Mouse (Mus musculus) embryonic facial prominence, embryonic 13.5 days (tissue): Measurements from ENCODE around the gene Tango6. TPM values are rescaled to one million over a fixed set of nuclear protein-coding genes. Genes with fewer than 3 reads are reported as not detected.
"Not testable (repeated sequence)": the region's sequence is repeated elsewhere in the genome, so short reads cannot be mapped to it uniquely, and the experiment has no call there.

Experiments
- ATAC-seq: fragments of 200-750 bp; cut with Nextera tagmentation; 2 replicates; pipeline ENCODE4 v1.8.0; 2017; ENCODE audit warnings: low read depth; ENCODE audit not compliant: insufficient number of reproducible peaks, insufficient read depth, low FRiP score, low TSS enrichment
- H3K27ac ChIP-seq: fragments of 300-500 bp; sonication (generic); 2 replicates; pipeline ENCODE4 v1.5.1; 2015; ENCODE audit warnings: moderate library complexity, mild to moderate bottlenecking, inconsistent platforms
- H3K27me3 ChIP-seq: fragments of 300-500 bp; sonication (generic); 2 replicates; pipeline ENCODE4 v1.6.1; 2015; ENCODE audit warnings: mild to moderate bottlenecking, inconsistent platforms
- H3K36me3 ChIP-seq: fragments of 300-500 bp; sonication (generic); 2 replicates; pipeline ENCODE4 v1.6.1; 2015; ENCODE audit warnings: mild to moderate bottlenecking, inconsistent platforms
- H3K4me1 ChIP-seq: fragments of 300-500 bp; sonication (generic); 2 replicates; pipeline ENCODE4 v1.6.1; 2015; ENCODE audit warnings: inconsistent platforms
- H3K4me2 ChIP-seq: fragments of 300-500 bp; sonication (generic); 2 replicates; pipeline ENCODE4 v1.6.1; 2015; ENCODE audit warnings: moderate library complexity, mild to moderate bottlenecking, inconsistent platforms
- H3K4me3 ChIP-seq: fragments of 300-500 bp; sonication (generic); 2 replicates; pipeline ENCODE4 v1.5.1; 2015; ENCODE audit warnings: mild to moderate bottlenecking, inconsistent platforms
- H3K9ac ChIP-seq: fragments of 300-500 bp; sonication (generic); 2 replicates; pipeline ENCODE4 v1.6.1; 2015; ENCODE audit warnings: mild to moderate bottlenecking, inconsistent platforms
- H3K9me3 ChIP-seq: fragments of 300-500 bp; sonication (generic); 2 replicates; pipeline ENCODE4 v1.6.1; 2016; ENCODE audit warnings: inconsistent platforms
- WGBS: fragments of 180-500 bp; shearing (Covaris S2); methylation state at CpG from one replicate; pipeline ENCODE4 v1.1.7; 2015; ENCODE audit warnings: mixed read lengths; 5-methylcytosine and 5-hydroxymethylcytosine counted together
- polyA plus RNA-seq: library from polyadenylated mRNA; unstranded; fragments of >200 nt; fragmentation: Nextera tagmentation; extraction: Ambion mirVana; gene quantifications from 2 replicates; pipeline ENCODE4 v1.2.1, GENCODE M21; 2015

Tango6 gene
- polyA plus RNA-seq, 1 experiment from 2014 or later, result 11.5 TPM

DNA sequence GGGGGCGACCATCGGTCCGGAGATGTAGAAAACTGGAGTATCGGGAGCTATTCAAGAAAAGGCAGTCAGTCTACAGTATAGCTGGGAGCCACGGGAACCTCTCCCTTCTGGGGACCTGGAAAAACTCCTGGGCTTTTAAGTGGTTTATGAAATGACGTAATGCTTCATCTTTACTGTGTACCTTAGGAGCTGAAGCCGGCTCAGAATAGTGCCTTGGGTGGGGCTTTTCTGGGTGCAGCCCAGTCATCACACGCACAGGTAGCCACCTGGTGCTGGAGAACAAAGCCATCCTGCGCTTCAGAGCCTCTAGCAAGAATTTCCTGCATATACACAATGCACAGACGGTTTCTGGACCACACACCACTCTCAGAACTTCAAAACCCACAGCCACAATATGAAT is 180.0 kb downstream of the Tango6 start:
- Histone ChIP-seq H3K27ac (no peak overlapping the region), H3K9ac (no peak overlapping the region), H3K36me3 (no peaks in the 10 kb centered on the region), H3K9me3 (no peaks in the 10 kb centered on the region), H3K4me3 (no peak overlapping the region), H3K4me2 (no peak overlapping the region), H3K27me3 (no peaks in the 10 kb centered on the region), H3K4me1 (no peaks in the 10 kb centered on the region; the same call in 1 of the 2 replicates)
- ATAC-seq, result no peak
- WGBS, result 83% methylated on average over 10 of the region's 10 CpGs

GRCm38 (mm10) chr8:106865354-106865753 is 182.5 kb downstream of the Tango6 start:
- Histone ChIP-seq H3K9ac (no peak overlapping the region), H3K4me2 (no peak overlapping the region), H3K27me3 (peaks cover 22% of the 10 kb centered on the region), H3K36me3 (no peaks in the 10 kb centered on the region), H3K4me3 (no peak overlapping the region), H3K27ac (no peak overlapping the region), H3K4me1 (peaks cover 9% of the 10 kb centered on the region), H3K9me3 (no peaks in the 10 kb centered on the region)
- WGBS, result 77% methylated on average over 9 of the region's 9 CpGs
- no peak for ATAC-seq

GRCm38 (mm10) chr8:106870051-106870450 is 187.2 kb downstream of the Tango6 start, which contains the start of gene Has3:
Gene Has3, plus strand, starts transcription at chr8:106870242.
- H3K9me3 ChIP-seq, result no peaks in the 10 kb centered on the region
- 2% methylated on average over 18 of the region's 18 CpGs for WGBS
- peaks cover 33% of the 10 kb centered on the region for H3K4me1 ChIP-seq
- H3K4me2 ChIP-seq, result peak within 1 kb of the TSS; percentile 99
- peaks cover 13% of the 10 kb centered on the region for H3K36me3 ChIP-seq
- no peak for ATAC-seq
- peak within 1 kb of the TSS; percentile 64 for H3K4me3 ChIP-seq
- no peak within 1 kb of the TSS for H3K27ac ChIP-seq
- peaks cover 66% of the 10 kb centered on the region for H3K27me3 ChIP-seq
- peak within 1 kb of the TSS; percentile 74 for H3K9ac ChIP-seq

DNA sequence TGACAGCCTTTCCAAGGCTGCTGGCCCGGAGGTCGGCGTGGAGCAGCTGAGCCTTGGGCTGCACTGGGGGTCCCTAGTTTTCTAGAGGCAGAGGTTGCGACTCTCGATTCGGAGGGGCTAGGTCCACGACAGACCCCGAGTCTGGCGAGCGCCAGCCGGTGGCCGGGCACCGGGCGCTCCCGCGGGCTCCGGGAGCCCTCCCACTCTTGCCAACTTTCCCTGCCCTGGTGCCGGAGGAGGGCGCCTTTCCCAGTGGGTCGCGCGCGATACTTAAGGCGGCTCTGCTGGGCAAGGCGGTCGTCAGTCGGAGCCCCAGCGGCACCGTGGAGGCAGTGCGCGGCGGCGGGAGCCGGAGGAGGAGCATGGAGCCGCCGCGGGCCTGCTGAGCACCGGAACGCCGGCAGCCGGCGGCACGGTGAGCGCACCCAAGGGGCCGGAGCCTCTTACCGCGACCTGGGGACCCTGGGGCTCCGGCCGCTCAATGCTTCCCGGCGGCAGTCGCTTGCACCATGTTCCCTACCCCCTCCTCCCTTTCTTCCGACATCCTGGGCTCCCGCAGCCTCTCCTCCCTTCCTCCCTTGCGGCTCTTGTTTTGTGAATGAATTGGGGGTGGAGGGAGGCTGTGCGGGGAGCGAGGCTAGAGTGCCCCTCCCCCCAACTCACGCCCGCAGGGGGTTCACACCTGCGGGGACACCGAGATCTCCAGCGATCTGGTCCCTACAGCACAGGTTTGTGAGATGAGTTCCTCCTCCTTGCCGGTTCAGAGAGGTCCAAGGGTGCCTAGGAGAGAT is 187.9 kb downstream of the Tango6 start:
- Histone ChIP-seq H3K9ac (peak overlapping the region; percentile 74), H3K4me3 (peak overlapping the region; percentile 64), H3K4me1 (peaks cover 33% of the 10 kb centered on the region), H3K9me3 (no peaks in the 10 kb centered on the region), H3K4me2 (peak overlapping the region; percentile 99), H3K27ac (no peak overlapping the region), H3K27me3 (peaks cover 66% of the 10 kb centered on the region), H3K36me3 (peaks cover 16% of the 10 kb centered on the region)
- 0 out of 2 replicates have a peak, but pooled peaks have one; percentile 7 for ATAC-seq
- WGBS, result under 1% methylated on average over 62 of the region's 63 CpGs

DNA sequence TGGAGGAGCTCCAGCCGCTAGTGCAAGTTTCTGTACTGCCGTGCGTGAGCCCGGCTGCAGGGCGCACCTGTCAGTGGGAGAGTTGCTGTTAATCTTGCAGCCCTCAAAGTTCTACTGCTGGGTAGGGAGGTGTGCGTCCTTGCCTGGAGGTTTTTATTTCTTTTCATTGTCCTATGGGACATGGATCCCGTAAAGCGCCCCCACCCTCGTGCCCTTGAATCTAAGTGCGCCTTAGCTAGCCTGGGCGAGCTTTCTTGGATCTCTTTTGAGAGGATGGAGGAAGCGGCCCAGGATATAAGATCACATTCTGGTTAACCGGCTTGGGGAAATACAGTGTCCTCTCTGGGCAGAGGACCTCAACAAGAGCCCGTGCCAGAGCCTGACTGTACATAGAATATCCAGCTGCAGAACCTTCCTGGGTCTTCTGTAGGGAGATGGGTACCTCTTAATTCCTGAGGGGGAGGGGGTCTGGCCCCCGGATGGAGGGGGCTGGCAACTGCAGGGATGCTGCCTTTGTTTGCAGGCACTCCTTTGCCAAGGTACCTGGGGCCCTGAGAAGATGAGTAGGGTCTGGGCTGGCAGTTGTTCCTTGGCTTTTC is 188.6 kb downstream of the Tango6 start:
- peaks cover 23% of the 10 kb centered on the region for H3K36me3 ChIP-seq
- H3K27ac ChIP-seq, result no peak overlapping the region
- WGBS, result under 1% methylated on average over 15 of the region's 15 CpGs
- H3K4me2 ChIP-seq, result peak overlapping the region; percentile 99
- H3K4me1 ChIP-seq, result peaks cover 33% of the 10 kb centered on the region
- H3K9ac ChIP-seq, result peak overlapping the region; percentile 74
- peaks cover 66% of the 10 kb centered on the region for H3K27me3 ChIP-seq
- ATAC-seq, result 0 out of 2 replicates have a peak, but pooled peaks have one; percentile 7
- no peaks in the 10 kb centered on the region for H3K9me3 ChIP-seq
- peak overlapping the region; percentile 64 for H3K4me3 ChIP-seq

- peak overlapping the region; percentile 64 for H3K4me3 ChIP-seq
- peaks cover 28% of the 10 kb centered on the region for H3K36me3 ChIP-seq
- peaks cover 66% of the 10 kb centered on the region for H3K27me3 ChIP-seq
- peak overlapping the region; percentile 74 for H3K9ac ChIP-seq
- no peak for ATAC-seq
- peak overlapping the region; percentile 99 for H3K4me2 ChIP-seq
- peaks cover 33% of the 10 kb centered on the region for H3K4me1 ChIP-seq
- no peaks in the 10 kb centered on the region for H3K9me3 ChIP-seq
- WGBS, result under 1% methylated on average over 22 of the region's 22 CpGs
- no peak overlapping the region for H3K27ac ChIP-seq
Observed at GRCm38 (mm10) chr8:106871931-106872371, 189.1 kb downstream of the Tango6 start.

DNA sequence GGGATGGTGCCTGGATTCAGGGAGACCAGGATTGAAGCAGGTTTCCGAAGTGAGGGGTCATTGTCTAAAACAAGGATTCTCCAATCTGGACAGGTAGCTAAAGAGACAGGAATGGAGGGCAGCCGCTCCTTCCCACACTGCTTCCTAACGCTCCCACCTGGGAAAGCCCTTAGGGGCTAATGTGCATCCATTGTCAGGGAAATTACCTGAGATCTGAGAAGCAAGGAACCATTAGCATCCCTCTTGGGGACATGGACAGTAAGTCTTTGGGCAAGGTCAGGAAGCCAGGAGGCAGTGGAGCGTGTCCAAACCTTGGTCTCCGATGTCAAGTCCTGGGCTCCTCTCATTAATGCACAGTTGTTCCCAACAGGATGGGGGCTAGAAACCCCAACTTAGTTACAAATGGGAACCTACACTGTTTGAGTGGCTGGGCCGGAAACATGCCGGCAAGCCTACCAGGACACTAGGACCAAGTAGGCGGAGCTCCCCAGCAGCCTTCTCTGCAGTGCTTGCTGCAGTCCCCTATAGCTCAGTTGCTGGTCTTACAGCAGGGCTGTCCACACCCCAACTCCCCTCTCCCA is 189.7 kb downstream of the Tango6 start:
- no peak overlapping the region for H3K27ac ChIP-seq
- H3K36me3 ChIP-seq, result peaks cover 34% of the 10 kb centered on the region
- H3K9ac ChIP-seq, result peak overlapping the region; percentile 74
- peaks cover 66% of the 10 kb centered on the region for H3K27me3 ChIP-seq
- no peak for ATAC-seq
- H3K4me2 ChIP-seq, result peak overlapping the region; percentile 99
- H3K9me3 ChIP-seq, result no peaks in the 10 kb centered on the region
- peaks cover 33% of the 10 kb centered on the region for H3K4me1 ChIP-seq
- peak overlapping the region; percentile 64 for H3K4me3 ChIP-seq
- 7% methylated on average over 8 of the region's 8 CpGs for WGBS

DNA sequence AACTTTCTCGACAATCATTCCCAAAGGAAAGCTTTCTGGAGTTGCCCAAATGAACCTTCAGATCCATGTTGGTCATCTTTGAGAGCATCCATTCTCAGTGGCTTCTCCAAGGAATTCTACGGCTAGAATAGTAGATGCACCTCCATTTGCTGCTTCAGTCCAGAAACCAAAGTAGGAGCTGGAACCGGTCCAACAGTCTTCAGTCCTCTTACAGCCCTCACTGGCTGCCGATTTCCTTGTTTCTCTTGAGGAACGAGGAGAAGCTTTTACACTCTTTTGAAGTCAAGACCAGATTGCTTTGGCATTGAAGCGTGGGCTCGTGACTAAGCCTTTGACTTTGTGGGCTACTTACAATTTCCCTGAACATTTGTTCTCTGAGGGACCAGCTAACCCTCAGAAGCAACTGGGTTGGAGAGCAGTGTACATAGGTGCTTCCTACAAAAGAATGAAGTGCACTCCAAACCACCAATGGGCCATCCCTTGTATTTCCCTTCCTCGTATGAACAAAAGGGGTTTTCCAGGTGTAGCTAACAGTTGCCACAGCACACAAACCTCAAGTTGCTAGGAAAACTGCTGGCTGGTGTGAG is 197.3 kb downstream of the Tango6 start:
- 92% methylated on average over 8 of the region's 8 CpGs for WGBS
- H3K4me1 ChIP-seq, result no peaks in the 10 kb centered on the region
- H3K27me3 ChIP-seq, result no peaks in the 10 kb centered on the region
- H3K4me3 ChIP-seq, result no peak overlapping the region
- ATAC-seq, result no peak
- no peak overlapping the region for H3K27ac ChIP-seq
- no peak overlapping the region for H3K9ac ChIP-seq
- H3K4me2 ChIP-seq, result no peak overlapping the region
- H3K9me3 ChIP-seq, result no peaks in the 10 kb centered on the region
- peaks cover 92% of the 10 kb centered on the region for H3K36me3 ChIP-seq

DNA sequence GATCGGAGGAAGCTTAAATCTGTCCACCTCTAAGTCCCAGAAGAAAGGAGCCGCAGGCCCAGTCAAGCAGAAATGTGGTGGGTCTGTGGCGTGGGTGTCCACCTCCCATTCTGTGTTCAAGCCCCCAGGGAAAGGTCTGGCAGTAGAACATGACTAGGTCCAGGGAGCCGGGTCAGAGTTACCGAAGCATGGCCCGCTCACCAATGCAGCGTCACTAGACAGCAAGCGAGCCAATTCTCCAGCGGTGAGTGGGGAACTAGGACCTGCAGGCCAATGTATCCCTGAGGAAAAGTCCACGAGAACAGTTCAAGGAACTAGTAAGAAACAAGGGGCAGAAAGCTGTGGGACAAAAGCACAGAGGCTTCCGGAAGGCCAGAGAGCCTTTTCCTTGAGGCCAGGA is 201.2 kb downstream of the Tango6 start:
- 94% methylated on average over 11 of the region's 11 CpGs for WGBS
- peaks cover 73% of the 10 kb centered on the region for H3K36me3 ChIP-seq
- not testable (repeated sequence) for ATAC-seq

GRCm38 (mm10) chr8:106884826-106885400 is 202.0 kb downstream of the Tango6 start:
- H3K4me1 ChIP-seq, ATAC-seq, H3K4me2 ChIP-seq, H3K9me3 ChIP-seq, H3K27me3 ChIP-seq, H3K27ac ChIP-seq, H3K4me3 ChIP-seq, H3K9ac ChIP-seq: not testable (repeated sequence)
- peaks cover 65% of the 10 kb centered on the region for H3K36me3 ChIP-seq
- WGBS, result 95% methylated on average over 4 of the region's 4 CpGs

More for the DNA sequence above, 201.2 kb downstream of the Tango6 start:
- H3K4me2 ChIP-seq, H3K4me3 ChIP-seq, H3K27me3 ChIP-seq, H3K9ac ChIP-seq, H3K9me3 ChIP-seq, H3K27ac ChIP-seq, H3K4me1 ChIP-seq: not testable (repeated sequence)
